Mouse (Mus musculus) heart, embryonic 10.5 days (tissue): ENCODE measurements at regions not wholly inside any gene's neighbourhood (a gene's known extent, or its start where the extent isn't known, plus 50 kb on each side); places are given as distances from the start of the nearest gene placed in this dataset.

Source experiments
- DNase-seq: peaks from one replicate; pipeline ENCODE4 v3.0.0-alpha.2; 2017; ENCODE audit warnings: low spot score
- H3K27ac ChIP-seq: fragments of 300-500 bp; sonication (generic); 2 replicates; pipeline ENCODE4 v1.5.1; 2016; ENCODE audit warnings: mild to moderate bottlenecking
- H3K27me3 ChIP-seq: fragments of 300-500 bp; sonication (generic); 2 replicates; pipeline ENCODE4 v1.6.1; 2016; ENCODE audit warnings: mild to moderate bottlenecking; ENCODE audit not compliant: poor library complexity, insufficient read depth, severe bottlenecking
- H3K36me3 ChIP-seq: fragments of 300-500 bp; sonication (generic); 2 replicates; pipeline ENCODE4 v1.6.1; 2016; ENCODE audit warnings: mild to moderate bottlenecking, moderate library complexity
- H3K4me1 ChIP-seq: fragments of 300-500 bp; sonication (generic); 2 replicates; pipeline ENCODE4 v1.6.1; 2016; ENCODE audit warnings: mild to moderate bottlenecking
- H3K4me3 ChIP-seq: fragments of 300-500 bp; sonication (generic); 2 replicates; pipeline ENCODE4 v1.5.1; 2016; ENCODE audit warnings: mild to moderate bottlenecking, moderate library complexity
- H3K9me3 ChIP-seq: fragments of 300-500 bp; sonication (generic); 2 replicates; pipeline ENCODE4 v1.6.1; 2016; ENCODE audit warnings: mild to moderate bottlenecking, moderate library complexity
- WGBS: fragments of 180-500 bp; shearing (Covaris S2); methylation state at CpG from one replicate; pipeline ENCODE4 v1.1.7; 2016; 5-methylcytosine and 5-hydroxymethylcytosine counted together

DNA sequence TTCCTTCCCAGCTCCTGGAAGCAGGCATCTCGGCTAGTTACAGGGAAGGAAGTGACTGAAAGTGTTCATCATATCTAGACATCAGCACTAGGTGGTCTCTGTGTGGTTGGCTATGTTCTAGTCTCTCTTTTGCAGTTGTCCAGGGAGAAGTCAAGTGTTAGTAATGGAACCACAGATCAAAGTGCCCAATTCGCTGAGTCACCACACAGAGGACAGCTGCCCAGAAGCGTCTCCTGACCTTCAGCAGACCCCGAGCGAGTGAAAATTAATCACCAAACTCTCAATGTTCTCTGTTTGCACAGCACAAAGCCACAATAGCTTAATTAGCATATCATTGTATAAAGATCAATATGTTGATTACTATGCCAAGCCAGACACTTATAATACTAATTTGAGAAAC lies 151.6 kb upstream of the Ncam1 start:
- no peaks in the 10 kb centered on the region for H3K27me3 ChIP-seq
- no peak overlapping the region for H3K4me3 ChIP-seq
- no peaks in the 10 kb centered on the region for H3K36me3 ChIP-seq
- no peak for DNase-seq
- 80% methylated on average over 5 of the region's 5 CpGs for WGBS
- H3K27ac ChIP-seq = no peak overlapping the region
- no peaks in the 10 kb centered on the region for H3K4me1 ChIP-seq
- H3K9me3 ChIP-seq = no peaks in the 10 kb centered on the region

DNA sequence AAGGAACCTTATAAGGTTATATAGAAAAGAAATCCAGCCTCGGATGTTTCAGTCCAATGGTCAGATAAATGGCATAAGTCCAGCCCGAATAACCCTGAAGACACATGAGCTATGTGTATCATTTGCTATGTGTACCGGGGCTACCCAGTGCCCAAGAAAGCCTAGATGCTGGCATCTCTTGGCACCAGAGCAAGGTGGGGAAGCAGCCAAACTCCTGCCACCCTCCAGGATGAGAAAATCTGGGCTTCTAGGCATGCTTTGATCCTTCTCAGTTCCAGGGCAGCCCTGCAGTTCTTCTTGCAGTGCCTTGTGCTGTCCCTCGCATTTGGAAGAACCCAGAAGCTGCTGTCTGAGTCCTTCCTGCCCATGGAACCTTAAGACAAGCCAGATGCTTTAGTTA lies 149.8 kb upstream of the Ncam1 start:
- no peak for DNase-seq
- 85% methylated on average over 4 of the region's 4 CpGs for WGBS
- Histone ChIP-seq H3K4me1 (no peaks in the 10 kb centered on the region), H3K27ac (no peak overlapping the region), H3K27me3 (no peaks in the 10 kb centered on the region), H3K4me3 (no peak overlapping the region), H3K36me3 (no peaks in the 10 kb centered on the region), H3K9me3 (no peaks in the 10 kb centered on the region)

DNA sequence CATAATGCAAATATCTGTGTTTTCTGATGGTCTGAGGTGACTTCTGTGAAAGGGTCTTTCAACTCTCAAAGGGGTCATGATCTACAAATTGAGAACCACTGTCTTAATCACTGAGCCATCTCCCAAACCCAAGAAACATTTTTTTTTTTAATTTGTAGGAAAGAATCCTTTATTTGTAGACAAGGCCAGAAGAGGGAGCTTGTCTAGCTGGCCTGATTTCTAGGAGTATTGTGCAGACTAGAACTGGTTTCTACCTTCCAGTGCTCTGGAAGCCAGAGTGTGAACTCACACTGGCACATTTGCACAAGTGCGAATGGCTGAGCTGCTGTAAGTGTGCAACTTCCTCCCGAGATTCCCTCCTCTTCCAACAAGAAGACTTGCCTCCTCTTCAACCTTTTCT lies 148.1 kb upstream of the Ncam1 start:
- no peaks in the 10 kb centered on the region for H3K27me3 ChIP-seq
- WGBS = 62% methylated on average over 2 of the region's 2 CpGs
- no peaks in the 10 kb centered on the region for H3K9me3 ChIP-seq
- no peak for DNase-seq
- H3K4me1 ChIP-seq = no peaks in the 10 kb centered on the region
- no peaks in the 10 kb centered on the region for H3K36me3 ChIP-seq
- no peak overlapping the region for H3K27ac ChIP-seq
- H3K4me3 ChIP-seq = no peak overlapping the region

DNA sequence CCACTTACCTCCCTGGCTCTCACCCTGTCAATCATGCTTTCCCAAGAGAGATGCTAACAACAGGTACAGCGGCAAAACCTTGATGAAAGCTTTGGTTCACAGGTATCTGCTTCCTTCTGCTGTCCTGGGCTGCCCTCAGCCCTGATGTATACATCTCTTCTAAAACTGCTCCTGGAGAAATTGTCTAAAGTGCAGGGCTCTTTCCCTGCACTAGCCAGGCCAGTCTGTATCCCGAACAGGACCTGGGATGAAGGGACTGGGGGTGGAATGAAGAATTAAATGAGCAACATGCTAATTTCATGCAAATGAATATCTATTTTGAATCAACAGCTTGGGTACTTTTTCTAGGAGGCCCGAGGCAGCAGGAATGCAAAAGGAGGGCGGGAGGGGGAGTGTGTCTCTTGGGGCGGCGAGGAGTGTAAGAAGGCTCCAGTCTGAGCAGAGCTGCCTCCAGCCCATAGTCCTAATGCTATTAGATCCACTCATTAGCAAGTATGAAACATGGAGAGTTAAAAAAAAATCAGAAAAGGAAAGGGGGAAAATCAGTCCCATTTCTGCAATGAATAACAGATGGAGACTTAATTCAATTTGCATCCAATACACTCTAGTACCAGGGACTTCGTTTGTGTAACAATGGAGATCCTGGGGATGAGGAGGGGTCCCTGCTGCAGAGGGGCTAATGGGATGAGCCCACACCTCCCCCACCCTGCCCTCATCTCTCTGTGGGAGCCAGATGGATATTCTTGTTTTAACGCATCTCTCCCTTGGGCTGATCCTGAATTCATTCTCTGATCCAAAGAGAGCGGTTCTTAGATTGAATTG lies 137.0 kb upstream of the Ncam1 start:
- H3K9me3 ChIP-seq = no peaks in the 10 kb centered on the region
- no peak overlapping the region for H3K4me3 ChIP-seq
- H3K27ac ChIP-seq = no peak overlapping the region
- H3K4me1 ChIP-seq = 0 out of 2 replicates have a peak, but pooled peaks cover 3% of the 10 kb centered on the region
- WGBS = 16% methylated on average over 9 of the region's 9 CpGs
- DNase-seq = no peak
- 0 out of 2 replicates have a peak, but pooled peaks cover 6% of the 10 kb centered on the region for H3K27me3 ChIP-seq
- H3K36me3 ChIP-seq = no peaks in the 10 kb centered on the region

DNA sequence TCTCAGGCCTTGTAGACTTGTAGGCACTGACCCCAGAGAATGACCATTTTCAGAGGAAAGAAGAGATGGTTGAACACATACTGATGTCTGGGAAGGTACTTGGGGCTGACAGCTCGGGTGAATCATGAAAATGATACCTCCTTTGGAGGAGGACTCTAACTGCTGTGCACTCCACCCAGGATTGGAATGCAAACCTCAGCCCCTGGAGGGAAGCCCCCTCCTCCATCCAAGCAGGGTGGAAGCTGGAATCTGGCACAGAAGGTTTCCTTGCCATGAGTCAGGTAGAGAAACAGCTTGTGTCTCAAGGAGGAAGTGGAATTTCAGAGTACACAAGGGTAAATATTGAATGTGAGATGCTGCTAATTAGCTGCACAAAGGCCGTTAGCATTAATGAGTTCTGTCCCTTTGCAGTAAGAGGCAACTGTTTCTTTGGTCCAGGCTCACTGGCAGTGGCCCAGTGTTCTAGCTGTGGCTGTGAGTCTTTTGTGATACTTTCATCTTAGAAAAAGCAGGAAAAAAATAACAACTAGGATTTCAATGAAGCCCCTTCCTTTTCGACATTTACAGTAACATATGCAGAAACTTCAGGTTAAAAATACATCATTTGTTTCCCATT lies 129.4 kb upstream of the Ncam1 start:
- Histone ChIP-seq H3K9me3 (no peaks in the 10 kb centered on the region), H3K27me3 (no peaks in the 10 kb centered on the region), H3K27ac (no peak overlapping the region), H3K36me3 (no peaks in the 10 kb centered on the region), H3K4me3 (no peak overlapping the region), H3K4me1 (peaks cover 11% of the 10 kb centered on the region)
- WGBS = 67% methylated on average over 3 of the region's 3 CpGs
- DNase-seq = no peak

DNA sequence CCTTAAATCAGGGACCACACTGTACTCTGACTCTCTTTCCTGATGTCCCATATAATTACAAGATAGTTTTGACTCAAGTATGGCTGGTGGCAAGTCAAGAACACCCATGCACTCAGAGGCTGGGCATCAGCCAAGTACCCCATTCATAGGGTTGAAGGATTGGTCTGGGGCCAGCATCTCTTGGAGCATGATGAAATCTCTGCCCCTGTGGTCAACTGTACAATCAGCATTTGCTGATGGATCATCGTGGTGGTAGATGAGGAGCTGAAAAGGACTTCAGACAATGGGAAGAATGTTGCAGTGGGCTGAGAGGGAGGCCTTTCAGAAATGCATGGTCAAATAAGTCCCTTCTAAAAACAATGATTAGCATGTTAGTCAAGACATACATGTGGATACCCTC lies 128.6 kb upstream of the Ncam1 start:
- Histone ChIP-seq H3K27ac (no peak overlapping the region), H3K36me3 (no peaks in the 10 kb centered on the region), H3K4me3 (no peak overlapping the region), H3K4me1 (peaks cover 17% of the 10 kb centered on the region), H3K27me3 (no peaks in the 10 kb centered on the region), H3K9me3 (no peaks in the 10 kb centered on the region)
- 82% methylated on average over 1 of the region's 1 CpGs for WGBS
- DNase-seq = no peak

DNA sequence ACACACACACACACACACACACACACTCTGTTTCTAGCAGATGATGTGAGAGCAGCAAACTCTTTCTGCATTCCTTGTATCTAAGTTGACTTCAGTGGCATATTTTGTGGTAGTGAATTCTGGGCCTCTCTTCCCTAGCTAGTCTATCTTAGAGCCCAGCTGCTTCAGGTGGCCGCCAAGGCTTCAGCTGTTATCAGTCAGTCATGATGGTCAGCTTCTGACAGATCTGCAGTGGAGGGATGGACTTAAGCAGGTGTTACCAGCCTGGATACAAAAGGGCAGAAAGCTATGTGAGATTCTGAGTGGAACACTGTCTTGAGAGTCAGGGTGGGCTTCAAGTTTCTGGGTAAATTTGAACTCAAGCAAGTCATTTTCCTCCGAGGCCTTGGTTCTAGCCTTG lies 127.1 kb upstream of the Ncam1 start:
- Histone ChIP-seq H3K4me1 (peaks cover 21% of the 10 kb centered on the region), H3K9me3 (no peaks in the 10 kb centered on the region), H3K36me3 (no peaks in the 10 kb centered on the region), H3K4me3 (no peak overlapping the region), H3K27me3 (no peaks in the 10 kb centered on the region), H3K27ac (no peak overlapping the region)
- DNase-seq = no peak
- 73% methylated on average over 2 of the region's 2 CpGs for WGBS

DNA sequence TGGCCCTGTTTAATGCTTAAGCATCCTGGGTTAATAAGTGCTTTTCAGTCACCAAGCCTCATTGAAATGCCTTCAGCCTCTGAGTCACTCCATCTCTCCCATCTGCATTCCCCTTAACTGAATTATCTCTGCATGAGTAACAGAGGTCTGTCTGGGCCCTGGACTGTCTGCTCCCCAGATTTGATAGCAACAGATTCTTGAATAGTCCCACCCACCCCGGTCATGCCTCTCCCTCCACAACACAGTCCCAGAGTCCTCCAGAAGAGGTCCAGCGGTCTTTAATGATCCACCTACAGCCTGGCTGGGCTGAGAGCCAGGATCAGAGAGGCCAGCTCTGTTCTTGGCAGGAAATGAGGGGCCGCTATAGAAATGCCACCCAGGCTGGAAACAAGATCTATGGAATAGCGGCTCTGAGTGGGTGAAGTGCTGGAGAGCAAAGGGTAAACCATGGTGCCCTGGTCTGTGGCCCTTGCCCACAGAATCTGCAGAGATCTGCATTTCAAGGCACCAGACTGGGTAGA lies 125.3 kb upstream of the Ncam1 start:
- no peak for DNase-seq
- H3K4me3 ChIP-seq = no peak overlapping the region
- H3K27me3 ChIP-seq = no peaks in the 10 kb centered on the region
- no peak overlapping the region for H3K27ac ChIP-seq
- peaks cover 21% of the 10 kb centered on the region for H3K4me1 ChIP-seq
- WGBS = 51% methylated on average over 4 of the region's 4 CpGs
- H3K9me3 ChIP-seq = no peaks in the 10 kb centered on the region
- no peaks in the 10 kb centered on the region for H3K36me3 ChIP-seq

DNA sequence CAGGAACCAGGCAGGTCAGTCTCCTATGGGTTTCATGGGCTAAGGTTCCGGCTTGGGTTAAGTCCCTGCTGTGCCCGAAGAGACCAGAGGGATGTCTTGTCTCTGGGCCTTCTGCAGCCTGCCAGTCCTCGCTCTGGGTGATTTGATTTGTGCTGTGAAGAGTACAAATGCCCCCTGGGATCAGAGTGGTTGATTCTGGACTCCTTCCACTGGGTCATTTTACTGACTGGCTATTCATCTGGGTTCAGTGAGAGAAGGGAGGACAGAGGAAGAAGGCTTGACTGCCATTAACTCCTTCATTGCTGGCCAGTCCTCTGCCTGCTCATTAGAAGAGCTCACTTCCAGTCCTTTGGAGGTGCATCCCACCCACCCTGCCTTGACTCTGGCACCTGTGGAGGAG lies 124.0 kb upstream of the Ncam1 start:
- Histone ChIP-seq H3K9me3 (no peaks in the 10 kb centered on the region), H3K27me3 (no peaks in the 10 kb centered on the region), H3K27ac (no peak overlapping the region), H3K4me1 (peaks cover 25% of the 10 kb centered on the region), H3K36me3 (no peaks in the 10 kb centered on the region), H3K4me3 (no peak overlapping the region)
- WGBS = 81% methylated on average over 3 of the region's 3 CpGs
- DNase-seq = no peak

DNA sequence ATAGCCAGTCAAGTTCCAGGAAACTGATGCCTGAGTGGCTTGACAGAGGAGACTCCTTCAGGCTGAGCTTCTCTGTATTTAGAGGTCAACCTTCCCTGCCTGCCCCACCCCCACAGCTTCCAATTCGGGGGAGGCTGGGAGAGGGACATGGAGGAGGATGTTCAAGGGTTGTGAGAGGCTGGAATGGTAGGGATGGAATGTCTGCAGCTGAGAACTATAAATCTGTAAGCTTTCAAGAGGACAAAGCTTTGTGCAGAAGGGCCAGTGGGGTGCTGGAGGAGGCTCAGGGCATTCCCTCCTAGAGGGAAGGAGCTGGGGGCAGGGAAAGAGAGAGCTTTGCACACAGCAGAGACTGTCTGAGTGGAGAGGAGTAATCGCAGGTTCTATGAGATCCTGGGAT lies 123.4 kb upstream of the Ncam1 start:
- no peak overlapping the region for H3K27ac ChIP-seq
- no peak overlapping the region for H3K4me3 ChIP-seq
- no peaks in the 10 kb centered on the region for H3K9me3 ChIP-seq
- no peaks in the 10 kb centered on the region for H3K36me3 ChIP-seq
- no peak for DNase-seq
- no peaks in the 10 kb centered on the region for H3K27me3 ChIP-seq
- WGBS = 32% methylated on average over 2 of the region's 2 CpGs
- H3K4me1 ChIP-seq = peaks cover 25% of the 10 kb centered on the region

DNA sequence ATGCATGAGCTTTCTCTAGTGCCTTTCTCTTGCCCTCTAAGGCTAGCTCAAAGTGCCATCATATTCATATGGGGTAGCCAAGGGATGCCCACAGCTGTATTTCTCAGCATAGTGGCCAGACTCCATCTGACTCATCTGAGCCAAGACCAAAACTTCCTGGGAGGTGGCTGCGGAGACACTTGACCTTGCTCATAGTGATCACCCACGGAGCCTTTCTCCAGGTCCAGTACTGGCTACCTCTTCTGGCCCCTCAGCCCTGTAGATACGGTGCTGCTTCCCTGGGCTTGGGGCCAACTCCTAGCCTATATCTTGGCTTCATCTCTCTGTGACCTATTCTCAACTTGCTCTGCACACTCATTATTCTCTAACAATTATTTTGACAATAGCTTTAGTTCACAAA lies 122.6 kb upstream of the Ncam1 start:
- no peak overlapping the region for H3K4me3 ChIP-seq
- peaks cover 25% of the 10 kb centered on the region for H3K4me1 ChIP-seq
- DNase-seq = no peak
- WGBS = 83% methylated on average over 3 of the region's 3 CpGs
- H3K27me3 ChIP-seq = no peaks in the 10 kb centered on the region
- H3K9me3 ChIP-seq = no peaks in the 10 kb centered on the region
- no peaks in the 10 kb centered on the region for H3K36me3 ChIP-seq
- no peak overlapping the region for H3K27ac ChIP-seq

DNA sequence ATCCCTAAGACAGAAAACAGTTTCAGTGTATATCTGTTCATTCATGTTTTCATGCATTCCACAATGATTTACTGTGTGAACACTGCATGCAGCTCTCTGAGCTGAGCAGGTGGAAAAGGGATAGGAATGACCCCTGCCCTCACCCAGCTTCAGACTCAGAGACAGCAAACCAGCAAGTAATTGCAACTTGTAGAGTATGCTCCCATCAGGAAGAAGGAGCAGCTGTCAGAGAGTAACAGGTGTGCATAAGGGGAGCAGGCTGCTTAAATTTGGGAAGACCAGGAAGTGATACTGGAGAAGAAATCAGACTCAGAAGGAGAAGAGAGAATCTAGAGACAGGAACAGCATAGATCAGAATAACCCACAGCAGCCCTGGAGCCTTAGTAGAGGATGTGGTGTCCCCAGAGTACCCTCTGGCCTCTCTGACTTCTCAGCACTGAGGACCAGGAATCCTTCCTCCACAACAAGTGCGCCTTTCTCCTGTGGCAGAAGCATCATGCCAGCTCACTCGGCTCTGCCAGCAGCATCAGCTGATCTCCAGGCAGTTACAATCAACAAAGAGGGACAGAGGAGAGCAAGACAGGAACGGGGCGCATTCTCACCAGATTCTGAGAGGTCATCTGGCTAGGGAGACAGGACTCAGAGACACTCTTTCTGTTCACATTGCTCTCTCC lies 116.5 kb upstream of the Ncam1 start:
- Histone ChIP-seq H3K27me3 (no peaks in the 10 kb centered on the region), H3K4me1 (0 out of 2 replicates have a peak, but pooled peaks cover 8% of the 10 kb centered on the region), H3K36me3 (no peaks in the 10 kb centered on the region), H3K4me3 (no peak overlapping the region), H3K27ac (no peak overlapping the region), H3K9me3 (no peaks in the 10 kb centered on the region)
- WGBS = 72% methylated on average over 4 of the region's 4 CpGs
- DNase-seq = no peak

DNA sequence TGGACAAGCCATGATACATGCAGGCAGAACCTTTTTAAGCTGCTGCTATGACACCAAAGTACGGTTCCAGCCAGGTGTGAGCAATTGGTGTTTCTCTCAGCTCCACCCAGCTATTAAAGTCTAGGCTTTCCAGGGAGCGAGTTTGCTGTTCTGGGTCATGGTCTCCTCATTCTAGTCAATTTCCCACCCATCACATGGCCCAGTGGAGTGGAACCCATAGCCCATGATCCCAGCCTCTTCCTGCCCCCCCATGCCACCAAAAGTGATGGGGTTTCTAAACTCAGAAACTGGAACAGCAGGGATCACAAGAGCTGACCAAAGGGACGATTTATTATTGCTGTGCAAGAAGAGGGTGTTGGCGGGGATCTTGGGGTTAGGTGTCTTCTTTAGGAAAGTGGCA lies 115.0 kb upstream of the Ncam1 start:
- no peaks in the 10 kb centered on the region for H3K27me3 ChIP-seq
- no peaks in the 10 kb centered on the region for H3K36me3 ChIP-seq
- 74% methylated on average over 4 of the region's 4 CpGs for WGBS
- H3K27ac ChIP-seq = no peak overlapping the region
- no peaks in the 10 kb centered on the region for H3K9me3 ChIP-seq
- H3K4me1 ChIP-seq = 0 out of 2 replicates have a peak, but pooled peaks cover 8% of the 10 kb centered on the region
- H3K4me3 ChIP-seq = no peak overlapping the region
- DNase-seq = no peak
